Mouse (Mus musculus): Measurements from ENCODE around the gene Rfx7. TPM values are rescaled to one million over a fixed set of nuclear protein-coding genes. Genes with fewer than 3 reads are reported as not detected.

The Rfx7 gene
- polyA plus RNA-seq, 1 experiment from 2014 or later, result 18.1 TPM

DNA sequence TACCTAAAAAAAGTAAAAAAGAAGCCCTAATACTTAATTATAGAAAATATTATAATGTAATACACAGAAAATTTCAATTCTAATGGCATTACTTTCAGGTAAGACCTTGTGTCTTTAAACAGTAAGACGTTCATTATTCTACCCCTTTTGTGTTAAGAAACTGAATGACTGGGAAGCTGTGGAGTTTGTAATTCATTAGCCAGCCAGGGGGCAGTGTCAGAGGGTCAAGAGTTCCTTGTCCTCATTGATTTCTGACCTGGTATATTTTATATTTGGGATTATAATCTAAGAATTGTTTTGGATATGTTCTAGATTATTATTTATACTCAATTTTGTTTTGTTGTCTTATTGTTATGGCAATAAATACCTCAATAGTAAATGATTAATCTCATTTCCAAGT lies 5.0 kb downstream of the Rfx7 start:
- H3K9me3 ChIP-seq (ENCODE audit: low read depth, low read length), result no peaks in the 10 kb centered on the region
- no peaks in the 10 kb centered on the region for H3K4me1 ChIP-seq (ENCODE audit: insufficient read depth)
- no peak overlapping the region for H3K4me3 ChIP-seq (ENCODE audit: low read depth, low read length)
- no peak for TF ChIP-seq CTCF (IDR thresholded peaks at IDR 0.05; ENCODE audit: low read depth)
- ATAC-seq (ENCODE audit: insufficient read depth) (no peak), DNase-seq (no peak)
- no peaks in the 10 kb centered on the region for H3K36me3 ChIP-seq (ENCODE audit: insufficient read depth)
- no peaks in the 10 kb centered on the region for H3K27me3 ChIP-seq (ENCODE audit: insufficient read depth, low read length)
- no peak overlapping the region for H3K27ac ChIP-seq (ENCODE audit: low read depth)
- no peak overlapping the region for H3K4me2 ChIP-seq
- no peak overlapping the region for H3K9ac ChIP-seq
- WGBS, result 56% methylated on average over 1 of the region's 1 CpGs

GRCm38 (mm10) chr9:72543590-72543989 lies 11.6 kb downstream of the Rfx7 start:
- ATAC-seq (ENCODE audit: insufficient read depth) (no peak), DNase-seq (no peak)
- H3K4me1 ChIP-seq (ENCODE audit: insufficient read depth), result no peaks in the 10 kb centered on the region
- no peak overlapping the region for H3K4me3 ChIP-seq (ENCODE audit: low read depth, low read length)
- H3K9ac ChIP-seq, result no peak overlapping the region
- no peak overlapping the region for H3K27ac ChIP-seq (ENCODE audit: low read depth)
- H3K36me3 ChIP-seq (ENCODE audit: insufficient read depth), result no peaks in the 10 kb centered on the region
- H3K27me3 ChIP-seq (ENCODE audit: insufficient read depth, low read length), result no peaks in the 10 kb centered on the region
- TF ChIP-seq CTCF (IDR thresholded peaks at IDR 0.05; ENCODE audit: low read depth), result no peak
- H3K9me3 ChIP-seq (ENCODE audit: low read depth, low read length), result no peaks in the 10 kb centered on the region
- H3K4me2 ChIP-seq, result no peak overlapping the region

GRCm38 (mm10) chr9:72558780-72559179 lies 26.7 kb downstream of the Rfx7 start:
- 68% methylated on average over 1 of the region's 1 CpGs for WGBS
- H3K4me3 ChIP-seq (ENCODE audit: low read depth, low read length), result no peak overlapping the region
- TF ChIP-seq CTCF (IDR thresholded peaks at IDR 0.05; ENCODE audit: low read depth), result no peak
- H3K4me2 ChIP-seq, result no peak overlapping the region
- H3K36me3 ChIP-seq (ENCODE audit: insufficient read depth), result no peaks in the 10 kb centered on the region
- no peaks in the 10 kb centered on the region for H3K9me3 ChIP-seq (ENCODE audit: low read depth, low read length)
- no peak for DNase-seq
- ATAC-seq (ENCODE audit: insufficient read depth), result no peak
- H3K4me1 ChIP-seq (ENCODE audit: insufficient read depth), result no peaks in the 10 kb centered on the region
- no peak overlapping the region for H3K27ac ChIP-seq (ENCODE audit: low read depth)
- no peaks in the 10 kb centered on the region for H3K27me3 ChIP-seq (ENCODE audit: insufficient read depth, low read length)
- H3K9ac ChIP-seq, result no peak overlapping the region

DNA sequence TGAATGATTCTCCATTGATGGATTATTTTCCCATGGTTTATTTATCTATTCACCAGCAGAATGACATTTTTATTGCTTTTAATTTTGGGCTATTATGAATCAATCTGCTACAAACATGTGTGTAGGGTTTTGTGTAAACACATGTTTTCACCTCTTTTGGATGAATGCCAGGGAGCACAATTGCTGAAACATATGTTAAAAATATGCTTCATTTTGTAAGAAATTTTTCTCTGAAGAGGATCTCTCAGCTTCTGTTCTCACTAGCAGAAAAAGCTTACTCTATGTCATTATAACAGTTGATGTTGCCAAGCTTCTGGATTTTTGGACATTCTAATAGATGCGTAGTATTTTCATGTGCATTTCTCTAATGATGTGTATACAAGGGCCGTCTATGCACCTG lies 28.3 kb downstream of the Rfx7 start:
- ATAC-seq (ENCODE audit: insufficient read depth), result no peak
- WGBS, result 79% methylated on average over 2 of the region's 2 CpGs
- no peak overlapping the region for H3K27ac ChIP-seq (ENCODE audit: low read depth)
- no peaks in the 10 kb centered on the region for H3K36me3 ChIP-seq (ENCODE audit: insufficient read depth)
- TF ChIP-seq CTCF (IDR thresholded peaks at IDR 0.05; ENCODE audit: low read depth), result no peak
- no peaks in the 10 kb centered on the region for H3K9me3 ChIP-seq (ENCODE audit: low read depth, low read length)
- H3K4me1 ChIP-seq (ENCODE audit: insufficient read depth), result no peaks in the 10 kb centered on the region
- DNase-seq, result no peak
- no peak overlapping the region for H3K4me3 ChIP-seq (ENCODE audit: low read depth, low read length)
- no peak overlapping the region for H3K4me2 ChIP-seq
- H3K9ac ChIP-seq, result no peak overlapping the region
- no peaks in the 10 kb centered on the region for H3K27me3 ChIP-seq (ENCODE audit: insufficient read depth, low read length)

GRCm38 (mm10) chr9:72563277-72563676 lies 31.2 kb downstream of the Rfx7 start:
- Histone ChIP-seq H3K36me3 (ENCODE audit: insufficient read depth) (no peaks in the 10 kb centered on the region), H3K9me3 (ENCODE audit: low read depth, low read length) (no peaks in the 10 kb centered on the region), H3K4me3 (ENCODE audit: low read depth, low read length) (no peak overlapping the region), H3K9ac (no peak overlapping the region), H3K4me2 (no peak overlapping the region), H3K4me1 (ENCODE audit: insufficient read depth) (no peaks in the 10 kb centered on the region), H3K27ac (ENCODE audit: low read depth) (no peak overlapping the region), H3K27me3 (ENCODE audit: insufficient read depth, low read length) (no peaks in the 10 kb centered on the region)
- WGBS, result 94% methylated on average over 3 of the region's 3 CpGs
- TF ChIP-seq CTCF (IDR thresholded peaks at IDR 0.05; ENCODE audit: low read depth), result no peak
- ATAC-seq (ENCODE audit: insufficient read depth), result no peak
- no peak for DNase-seq

- TF ChIP-seq CTCF (IDR thresholded peaks at IDR 0.05; ENCODE audit: low read depth), result no peak
Measured at GRCm38 (mm10) chr9:72567116-72567515, 35.1 kb downstream of the Rfx7 start.

GRCm38 (mm10) chr9:72580216-72580615 lies 48.2 kb downstream of the Rfx7 start:
- no peaks in the 10 kb centered on the region for H3K27me3 ChIP-seq (ENCODE audit: insufficient read depth, low read length)
- H3K36me3 ChIP-seq (ENCODE audit: insufficient read depth), result no peaks in the 10 kb centered on the region
- no peak overlapping the region for H3K9ac ChIP-seq
- no peak overlapping the region for H3K4me2 ChIP-seq
- no peak overlapping the region for H3K27ac ChIP-seq (ENCODE audit: low read depth)
- H3K4me3 ChIP-seq (ENCODE audit: low read depth, low read length), result no peak overlapping the region
- H3K9me3 ChIP-seq (ENCODE audit: low read depth, low read length), result no peaks in the 10 kb centered on the region
- DNase-seq, result no peak
- ATAC-seq (ENCODE audit: insufficient read depth), result no peak
- 34% methylated on average over 3 of the region's 3 CpGs for WGBS
- no peak for TF ChIP-seq CTCF (IDR thresholded peaks at IDR 0.05; ENCODE audit: low read depth)
- no peaks in the 10 kb centered on the region for H3K4me1 ChIP-seq (ENCODE audit: insufficient read depth)

More at GRCm38 (mm10) chr9:72567116-72567515, 35.1 kb downstream of the Rfx7 start:
- H3K4me2 ChIP-seq, result no peak overlapping the region
- WGBS, result 46% methylated on average over 2 of the region's 2 CpGs
- no peak overlapping the region for H3K9ac ChIP-seq
- no peaks in the 10 kb centered on the region for H3K36me3 ChIP-seq (ENCODE audit: insufficient read depth)
- no peaks in the 10 kb centered on the region for H3K9me3 ChIP-seq (ENCODE audit: low read depth, low read length)
- H3K27ac ChIP-seq (ENCODE audit: low read depth), result no peak overlapping the region
- H3K4me3 ChIP-seq (ENCODE audit: low read depth, low read length), result no peak overlapping the region
- no peak for DNase-seq
- no peaks in the 10 kb centered on the region for H3K27me3 ChIP-seq (ENCODE audit: insufficient read depth, low read length)
- ATAC-seq (ENCODE audit: insufficient read depth), result no peak
- H3K4me1 ChIP-seq (ENCODE audit: insufficient read depth), result no peaks in the 10 kb centered on the region

DNA sequence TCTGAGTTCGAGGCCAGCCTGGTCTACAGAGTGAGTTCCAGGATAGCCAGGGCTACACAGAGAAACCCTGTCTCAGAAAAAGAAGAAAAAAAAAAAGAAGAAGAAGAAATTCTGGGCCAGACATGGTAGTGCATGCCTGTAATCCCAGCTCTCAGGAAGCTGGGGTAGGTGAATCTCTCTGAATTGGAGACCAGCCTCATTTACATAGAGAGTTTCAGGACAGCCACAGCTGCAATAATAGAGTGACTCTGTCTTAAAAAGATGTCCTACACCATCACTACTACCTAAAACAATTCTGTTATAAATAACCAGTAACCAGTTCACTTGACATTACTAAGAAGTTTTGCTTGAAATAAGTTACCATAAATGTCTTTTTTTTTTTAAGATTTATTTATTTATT lies 58.8 kb downstream of the Rfx7 start:
- Histone ChIP-seq H3K36me3 (ENCODE audit: insufficient read depth) (peaks cover 3% of the 10 kb centered on the region; the same call in 1 of the 2 replicates), H3K4me1 (ENCODE audit: insufficient read depth) (no peaks in the 10 kb centered on the region), H3K4me2 (no peak overlapping the region), H3K9ac (no peak overlapping the region), H3K4me3 (ENCODE audit: low read depth, low read length) (no peak overlapping the region), H3K27me3 (ENCODE audit: insufficient read depth, low read length) (no peaks in the 10 kb centered on the region), H3K9me3 (ENCODE audit: low read depth, low read length) (no peaks in the 10 kb centered on the region), H3K27ac (ENCODE audit: low read depth) (no peak overlapping the region)
- TF ChIP-seq CTCF (IDR thresholded peaks at IDR 0.05; ENCODE audit: low read depth), result no peak
- ATAC-seq (ENCODE audit: insufficient read depth) (no peak), DNase-seq (no peak)
- WGBS, result 100% methylated on average over 1 of the region's 1 CpGs
